Mouse (Mus musculus): ENCODE results near the gene Cyb561d2.

DNA sequence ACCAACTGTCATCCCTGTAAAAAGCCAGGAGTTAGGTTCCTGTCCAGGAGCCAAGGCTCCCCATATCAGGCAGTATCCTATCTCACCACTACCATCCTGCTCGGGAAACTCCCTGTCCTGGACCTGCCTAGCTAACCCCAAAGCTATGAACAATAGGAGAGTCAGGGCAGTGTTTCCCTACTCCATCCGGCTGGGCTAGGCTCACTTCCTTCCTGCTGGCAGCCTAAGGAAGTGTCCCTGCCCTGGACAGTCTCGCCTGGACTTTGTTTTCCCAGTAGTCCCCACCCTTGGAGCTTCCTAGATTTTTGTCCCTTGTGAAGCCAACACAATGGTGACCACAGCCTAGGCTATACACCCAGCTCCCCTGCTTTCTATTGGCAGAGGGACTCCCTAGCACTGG is 24.9 kb upstream of the Cyb561d2 start:
- TF ChIP-seq CTCF (IDR thresholded peaks at IDR 0.05; ENCODE audit: extremely low read depth, insufficient read depth, insufficient read length, insufficient replicate concordance) (no peak), POLR2A (IDR thresholded peaks at IDR 0.05; ENCODE audit: low read depth, low read length) (no peak)

All from spleen, adult 2 months (tissue).